8 mouse cellular contexts compared by ENCODE assay signal in genomic region chr17:46856471-46857360, GRCm38 (mm10). TPM values are rescaled to one million over a fixed set of nuclear protein-coding genes. Genes with fewer than 3 reads are reported as not detected.
DNase-seq lines count a peak whose midpoint lies in the region; ATAC-seq lines count a peak whose summit lies in the region.

No protein-coding gene starts in this region.

- H3K27ac ChIP-seq in embryonic facial prominence, embryonic 13.5 days = peak overlapping the region; percentile 100
- peak overlapping the region; percentile 100 for H3K27ac ChIP-seq in kidney, embryonic 14.5 days (ENCODE audit: low read depth, low read length)
- peak overlapping the region; percentile 100 for H3K27ac ChIP-seq in liver, embryonic 11.5 days (ENCODE audit: low read depth, low read length)

- ATAC-seq in embryonic facial prominence, embryonic 13.5 days (ENCODE audit: insufficient number of reproducible peaks, insufficient read depth, low FRiP score, low TSS enrichment, low read depth) = no peak
- ATAC-seq in kidney, embryonic 14.5 days (ENCODE audit: low FRiP score, low TSS enrichment) = peak; percentile 36
- ATAC-seq in liver, embryonic 11.5 days (replicated peaks; ENCODE audit: low FRiP score) = peak; percentile 57

- H3K27me3 ChIP-seq in embryonic facial prominence, embryonic 13.5 days = no peaks in the 10 kb centered on the region
- no peaks in the 10 kb centered on the region for H3K27me3 ChIP-seq in kidney, embryonic 14.5 days (ENCODE audit: control insufficient read depth, insufficient read depth, low read length)
- H3K27me3 ChIP-seq in liver, embryonic 11.5 days (replicated peaks; ENCODE audit: control insufficient read depth, insufficient read depth, low read length) = no peaks in the 10 kb centered on the region

- peak overlapping the region; percentile 67 for H3K4me2 ChIP-seq in embryonic facial prominence, embryonic 13.5 days
- H3K4me2 ChIP-seq in kidney, embryonic 14.5 days (replicated peaks; ENCODE audit: low read depth, low read length) = peak overlapping the region; percentile 55
- peak overlapping the region; percentile 72 for H3K4me2 ChIP-seq in liver, embryonic 11.5 days

- peak overlapping the region; percentile 100 for H3K9ac ChIP-seq in embryonic facial prominence, embryonic 13.5 days
- peak overlapping the region; percentile 100 for H3K9ac ChIP-seq in kidney, embryonic 14.5 days (ENCODE audit: low read depth, low read length)
- H3K9ac ChIP-seq in liver, embryonic 11.5 days (ENCODE audit: low read depth, low read length) = peak overlapping the region; percentile 99

- peak; percentile 74 for DNase-seq in layer of hippocampus, adult 11-12 months (ENCODE audit: low spot score)
- DNase-seq in layer of hippocampus, adult 9-10 months (ENCODE audit: low spot score) = no peak
- peak; percentile 66 to 76 for DNase-seq in heart, adult 9 months (ENCODE audit: low spot score in 2 of 2)
- peak; percentile 77 for DNase-seq in liver, embryonic 11.5 days (ENCODE audit: low spot score)
- DNase-seq in naive thymus-derived CD4-positive, alpha-beta T cell, adult 2 months (ENCODE audit: low read depth) = peak; percentile 91
- peak; percentile 84 to 93 for DNase-seq in spleen, postnatal 4 days (ENCODE audit: low spot score in 2 of 2)

- peak overlapping the region; percentile 92 for H3K4me3 ChIP-seq in embryonic facial prominence, embryonic 13.5 days
- peak overlapping the region; percentile 99 for H3K4me3 ChIP-seq in kidney, embryonic 14.5 days (ENCODE audit: low read length)
- peak overlapping the region; percentile 96 for H3K4me3 ChIP-seq in liver, embryonic 11.5 days (ENCODE audit: low read depth, low read length)

- under 1% methylated on average over 81 of the region's 87 CpGs for WGBS in embryonic facial prominence, embryonic 13.5 days
- under 1% methylated on average over 87 of the region's 87 CpGs for WGBS in kidney, embryonic 14.5 days
- WGBS in liver, embryonic 11.5 days = under 1% methylated on average over 87 of the region's 87 CpGs

- no peaks in the 10 kb centered on the region for H3K36me3 ChIP-seq in embryonic facial prominence, embryonic 13.5 days
- no peaks in the 10 kb centered on the region for H3K36me3 ChIP-seq in kidney, embryonic 14.5 days (ENCODE audit: control insufficient read depth, insufficient read depth, low read length)
- no peaks in the 10 kb centered on the region for H3K36me3 ChIP-seq in liver, embryonic 11.5 days (ENCODE audit: control insufficient read depth, insufficient read depth, low read length)

- H3K4me1 ChIP-seq in embryonic facial prominence, embryonic 13.5 days = peaks cover 20% of the 10 kb centered on the region
- peaks cover 28% of the 10 kb centered on the region for H3K4me1 ChIP-seq in kidney, embryonic 14.5 days (ENCODE audit: control insufficient read depth, insufficient read depth, low read length)
- H3K4me1 ChIP-seq in liver, embryonic 11.5 days (replicated peaks; ENCODE audit: control insufficient read depth, insufficient read depth, low read length) = peaks cover 23% of the 10 kb centered on the region

- H3K9me3 ChIP-seq in embryonic facial prominence, embryonic 13.5 days = no peaks in the 10 kb centered on the region
- H3K9me3 ChIP-seq in kidney, embryonic 14.5 days (ENCODE audit: control insufficient read depth, low read length) = no peaks in the 10 kb centered on the region
- no peaks in the 10 kb centered on the region for H3K9me3 ChIP-seq in liver, embryonic 11.5 days (ENCODE audit: control insufficient read depth, low read length)

RNA-seq across cellular contexts. Expression of gene Bicral, which starts 1.6 kb away (rescaled TPM):
- polyA plus RNA-seq in embryonic facial prominence, embryonic 13.5 days (2015; fragmentation: Nextera tagmentation; extraction: Ambion mirVana) = 4.4 and 5.0 TPM in 2 replicates
- polyA plus RNA-seq in kidney, embryonic 14.5 days (2014; fragmentation: Nextera tagmentation; extraction: Ambion mirVana) = 2.6 and 5.2 TPM in 2 replicates
- polyA plus RNA-seq in liver, embryonic 11.5 days (2014; fragmentation: Nextera tagmentation; extraction: Ambion mirVana) = 6.3 and 7.4 TPM in 2 replicates

RNA-seq across cellular contexts. Expression of gene Tbcc, which starts 33.8 kb away (rescaled TPM):
- 58.5 and 63.3 TPM in 2 replicates for polyA plus RNA-seq in embryonic facial prominence, embryonic 13.5 days (2015; fragmentation: Nextera tagmentation; extraction: Ambion mirVana)
- 71.0 and 82.1 TPM in 2 replicates for polyA plus RNA-seq in kidney, embryonic 14.5 days (2014; fragmentation: Nextera tagmentation; extraction: Ambion mirVana)
- polyA plus RNA-seq in liver, embryonic 11.5 days (2014; fragmentation: Nextera tagmentation; extraction: Ambion mirVana) = 43.5 and 43.7 TPM in 2 replicates

RNA-seq across cellular contexts. Expression of gene Prph2, which starts 53.5 kb away (rescaled TPM):
- polyA plus RNA-seq in embryonic facial prominence, embryonic 13.5 days (2015; fragmentation: Nextera tagmentation; extraction: Ambion mirVana) = not detected in 2 replicates
- 0.18 and 0.26 TPM in 2 replicates for polyA plus RNA-seq in kidney, embryonic 14.5 days (2014; fragmentation: Nextera tagmentation; extraction: Ambion mirVana)
- polyA plus RNA-seq in liver, embryonic 11.5 days (2014; fragmentation: Nextera tagmentation; extraction: Ambion mirVana) = not detected in 2 replicates
